Mouse (Mus musculus): ENCODE data around the gene Ntn1. TPM values are rescaled to one million over a fixed set of nuclear protein-coding genes. Genes with fewer than 3 reads are reported as not detected.

The Ntn1 gene
- polyA plus RNA-seq, 1 experiment from 2014 or later = 14.8 TPM

DNA sequence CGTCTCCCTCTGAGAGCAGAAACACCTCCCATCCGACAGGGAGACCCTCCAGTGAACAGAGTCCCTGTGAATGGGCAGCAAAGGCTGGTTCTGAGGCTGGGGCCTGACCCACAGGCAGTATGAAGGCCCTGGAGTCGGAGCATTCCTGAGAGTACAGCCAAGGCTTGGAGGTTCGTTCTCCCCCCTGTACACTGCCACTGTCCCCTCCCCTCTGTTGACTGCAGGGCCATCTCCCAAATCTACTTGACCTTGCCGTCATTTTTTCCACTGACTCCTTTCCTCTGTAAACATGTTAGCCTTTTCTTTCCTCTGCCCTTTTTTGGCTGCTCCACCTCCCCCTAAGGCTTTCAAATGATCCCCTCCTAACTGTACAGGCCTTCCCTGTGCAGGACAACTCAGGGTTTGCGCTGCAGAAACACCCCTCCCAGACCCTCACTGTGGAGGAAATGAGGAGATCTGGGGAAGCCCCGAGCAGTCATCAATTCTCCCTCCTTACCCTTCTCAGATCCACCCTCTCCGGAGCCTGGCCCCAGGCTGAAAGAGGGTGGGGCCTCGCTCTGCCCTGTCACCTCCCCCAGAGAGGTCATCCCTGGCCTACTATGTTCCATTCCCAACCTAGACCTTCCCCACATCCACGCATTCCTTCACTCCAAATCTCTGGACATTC lies 114.3 kb downstream of the Ntn1 start:
- Histone ChIP-seq H3K4me1 (peaks cover 17% of the 10 kb centered on the region), H3K36me3 (no peaks in the 10 kb centered on the region), H3K4me3 (no peak overlapping the region), H3K4me2 (replicated peaks) (no peak overlapping the region), H3K27me3 (0 out of 2 replicates have a peak, but pooled peaks cover 8% of the 10 kb centered on the region), H3K9me3 (no peaks in the 10 kb centered on the region), H3K27ac (no peak overlapping the region), H3K9ac (no peak overlapping the region)
- no peak for ATAC-seq (ENCODE audit: insufficient number of reproducible peaks, insufficient read depth, low FRiP score, low TSS enrichment)
- 46% methylated on average over 10 of the region's 10 CpGs for WGBS

DNA sequence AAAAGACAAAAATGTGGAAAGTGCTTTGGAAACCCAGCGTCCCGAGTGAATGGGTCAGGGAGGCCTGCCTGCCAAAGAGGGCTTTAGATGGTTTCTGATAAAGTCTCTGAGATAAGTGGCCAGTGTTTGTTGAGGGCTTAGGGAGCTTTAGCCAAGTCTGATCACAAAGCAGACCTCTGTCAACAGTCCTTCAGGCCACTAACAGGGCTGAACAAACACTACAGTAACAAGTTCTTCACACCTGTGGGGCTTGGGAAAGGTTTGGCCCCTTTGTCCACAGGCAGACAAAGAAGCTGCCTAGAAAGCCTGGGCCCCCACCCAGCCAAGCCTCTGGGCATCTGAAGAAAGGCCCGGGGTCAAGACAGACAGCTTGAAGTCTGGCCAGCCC lies 114.9 kb downstream of the Ntn1 start:
- 22% methylated on average over 3 of the region's 3 CpGs for WGBS
- H3K27me3 ChIP-seq = 0 out of 2 replicates have a peak, but pooled peaks cover 8% of the 10 kb centered on the region
- H3K4me2 ChIP-seq (replicated peaks) = no peak overlapping the region
- no peaks in the 10 kb centered on the region for H3K9me3 ChIP-seq
- H3K4me3 ChIP-seq = no peak overlapping the region
- H3K27ac ChIP-seq = no peak overlapping the region
- no peak for ATAC-seq (ENCODE audit: insufficient number of reproducible peaks, insufficient read depth, low FRiP score, low TSS enrichment)
- no peaks in the 10 kb centered on the region for H3K36me3 ChIP-seq
- no peak overlapping the region for H3K9ac ChIP-seq
- H3K4me1 ChIP-seq = peaks cover 18% of the 10 kb centered on the region

DNA sequence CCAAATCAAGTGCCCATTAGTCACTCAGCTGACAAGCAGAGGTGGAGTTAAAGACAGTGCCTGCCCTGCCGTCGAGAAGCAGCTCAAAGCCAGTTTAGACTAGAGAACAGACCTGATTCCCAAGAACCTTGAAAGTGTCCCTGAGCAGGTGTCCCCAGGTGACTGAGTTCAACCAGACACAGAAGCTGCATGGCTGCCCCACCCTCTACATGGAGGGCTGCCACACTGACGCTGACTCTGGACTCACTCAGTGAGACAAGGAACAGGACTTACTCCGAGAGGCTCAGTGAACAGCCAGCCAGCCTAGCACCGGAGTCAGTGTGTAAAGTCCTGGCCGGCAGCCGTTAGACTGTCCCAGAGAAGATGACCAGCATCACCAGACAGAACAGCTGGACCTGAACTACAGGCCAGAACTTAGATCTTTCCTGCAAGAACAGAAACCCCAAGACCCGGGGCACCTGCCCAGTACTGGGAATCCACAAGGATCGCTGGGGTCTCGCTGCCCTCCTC lies 120.6 kb downstream of the Ntn1 start:
- Histone ChIP-seq H3K9ac (no peak overlapping the region), H3K27me3 (peaks cover 3% of the 10 kb centered on the region; the same call in 1 of the 2 replicates), H3K4me2 (replicated peaks) (no peak overlapping the region), H3K4me3 (no peak overlapping the region), H3K27ac (no peak overlapping the region), H3K4me1 (peaks cover 21% of the 10 kb centered on the region; the same call in 1 of the 2 replicates), H3K36me3 (no peaks in the 10 kb centered on the region), H3K9me3 (no peaks in the 10 kb centered on the region)
- WGBS = 72% methylated on average over 10 of the region's 10 CpGs
- no peak for ATAC-seq (ENCODE audit: insufficient number of reproducible peaks, insufficient read depth, low FRiP score, low TSS enrichment)

DNA sequence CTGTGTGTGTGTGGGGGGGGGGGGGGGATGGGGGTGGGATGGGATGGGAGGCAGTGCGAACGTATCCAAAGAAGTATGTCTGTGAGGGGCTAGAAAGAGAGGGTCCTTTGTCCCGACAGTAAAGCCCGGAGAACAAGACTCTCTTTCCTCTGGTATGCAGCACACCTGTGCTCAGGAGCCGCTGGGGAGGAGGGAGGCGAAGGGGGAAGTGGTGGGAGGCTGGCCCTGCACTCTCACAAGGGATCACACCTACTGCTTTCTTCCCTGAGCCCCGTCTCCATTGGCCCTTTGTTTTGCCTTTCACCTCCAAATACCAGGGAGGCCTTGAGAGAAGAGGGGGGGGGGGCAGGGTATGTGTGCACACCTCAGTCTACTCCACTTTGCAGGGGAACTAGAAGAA lies 123.7 kb downstream of the Ntn1 start:
- Histone ChIP-seq H3K27me3 (peaks cover 3% of the 10 kb centered on the region; the same call in 1 of the 2 replicates), H3K9me3 (no peaks in the 10 kb centered on the region), H3K4me1 (peaks cover 27% of the 10 kb centered on the region; the same call in 1 of the 2 replicates), H3K4me2 (replicated peaks) (no peak overlapping the region), H3K4me3 (no peak overlapping the region), H3K9ac (no peak overlapping the region), H3K36me3 (no peaks in the 10 kb centered on the region), H3K27ac (no peak overlapping the region)
- no peak for ATAC-seq (ENCODE audit: insufficient number of reproducible peaks, insufficient read depth, low FRiP score, low TSS enrichment)
- 35% methylated on average over 5 of the region's 7 CpGs for WGBS

DNA sequence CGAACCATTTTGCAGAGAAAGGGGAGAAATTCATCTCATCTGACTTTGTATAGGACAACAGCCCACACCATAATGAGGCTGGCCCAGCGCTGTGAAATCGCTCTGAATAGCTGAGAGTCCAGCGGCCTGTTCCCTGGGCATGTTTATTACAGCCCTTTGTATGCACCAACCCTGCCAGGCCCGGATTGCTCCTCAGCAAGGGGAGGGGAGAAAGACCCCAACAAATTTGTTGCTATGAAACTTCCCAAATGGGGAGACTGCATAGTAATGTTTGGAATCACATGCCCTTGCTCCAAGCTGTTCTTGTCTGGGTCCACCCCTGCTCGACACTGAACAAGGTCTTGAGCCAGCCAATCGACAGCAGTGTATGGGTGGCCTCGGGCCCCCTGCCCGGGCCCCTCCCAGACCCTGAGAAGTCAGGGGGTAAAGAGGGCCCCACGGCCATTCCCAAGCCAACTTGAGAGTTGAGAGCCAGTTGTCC lies 126.3 kb downstream of the Ntn1 start:
- Histone ChIP-seq H3K27me3 (peaks cover 3% of the 10 kb centered on the region; the same call in 1 of the 2 replicates), H3K27ac (no peak overlapping the region)
- 65% methylated on average over 10 of the region's 10 CpGs for WGBS

DNA sequence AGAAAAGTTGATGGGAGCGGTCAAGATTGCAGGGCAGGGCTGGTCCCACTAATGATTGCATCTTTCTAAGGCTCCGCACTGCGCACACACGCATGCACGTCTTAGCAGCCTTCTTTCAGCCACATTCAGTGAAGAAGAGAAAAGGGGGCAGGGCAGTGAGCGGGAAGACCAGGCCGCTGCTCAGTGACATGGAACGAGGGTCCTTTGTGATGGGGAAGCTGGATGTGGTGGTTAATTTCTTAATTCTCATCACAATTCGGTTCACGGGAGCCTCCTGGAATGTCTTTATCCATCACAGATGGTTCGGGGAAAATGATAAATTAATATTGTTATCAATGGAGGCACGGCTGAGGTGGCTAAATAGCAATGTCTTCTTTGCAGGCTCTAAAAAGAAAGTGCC lies 126.8 kb downstream of the Ntn1 start:
- Histone ChIP-seq H3K4me1 (0 out of 2 replicates have a peak, but pooled peaks cover 8% of the 10 kb centered on the region), H3K9me3 (no peaks in the 10 kb centered on the region), H3K4me3 (no peak overlapping the region), H3K27ac (no peak overlapping the region), H3K9ac (no peak overlapping the region), H3K27me3 (peaks cover 3% of the 10 kb centered on the region; the same call in 1 of the 2 replicates), H3K4me2 (replicated peaks) (no peak overlapping the region), H3K36me3 (no peaks in the 10 kb centered on the region)
- 80% methylated on average over 12 of the region's 12 CpGs for WGBS
- no peak for ATAC-seq (ENCODE audit: insufficient number of reproducible peaks, insufficient read depth, low FRiP score, low TSS enrichment)

More for the DNA sequence above, 126.3 kb downstream of the Ntn1 start:
- no peak for ATAC-seq (ENCODE audit: insufficient number of reproducible peaks, insufficient read depth, low FRiP score, low TSS enrichment)
- Histone ChIP-seq H3K4me1 (0 out of 2 replicates have a peak, but pooled peaks cover 11% of the 10 kb centered on the region), H3K36me3 (no peaks in the 10 kb centered on the region), H3K9ac (no peak overlapping the region), H3K4me3 (no peak overlapping the region), H3K9me3 (no peaks in the 10 kb centered on the region), H3K4me2 (replicated peaks) (no peak overlapping the region)

DNA sequence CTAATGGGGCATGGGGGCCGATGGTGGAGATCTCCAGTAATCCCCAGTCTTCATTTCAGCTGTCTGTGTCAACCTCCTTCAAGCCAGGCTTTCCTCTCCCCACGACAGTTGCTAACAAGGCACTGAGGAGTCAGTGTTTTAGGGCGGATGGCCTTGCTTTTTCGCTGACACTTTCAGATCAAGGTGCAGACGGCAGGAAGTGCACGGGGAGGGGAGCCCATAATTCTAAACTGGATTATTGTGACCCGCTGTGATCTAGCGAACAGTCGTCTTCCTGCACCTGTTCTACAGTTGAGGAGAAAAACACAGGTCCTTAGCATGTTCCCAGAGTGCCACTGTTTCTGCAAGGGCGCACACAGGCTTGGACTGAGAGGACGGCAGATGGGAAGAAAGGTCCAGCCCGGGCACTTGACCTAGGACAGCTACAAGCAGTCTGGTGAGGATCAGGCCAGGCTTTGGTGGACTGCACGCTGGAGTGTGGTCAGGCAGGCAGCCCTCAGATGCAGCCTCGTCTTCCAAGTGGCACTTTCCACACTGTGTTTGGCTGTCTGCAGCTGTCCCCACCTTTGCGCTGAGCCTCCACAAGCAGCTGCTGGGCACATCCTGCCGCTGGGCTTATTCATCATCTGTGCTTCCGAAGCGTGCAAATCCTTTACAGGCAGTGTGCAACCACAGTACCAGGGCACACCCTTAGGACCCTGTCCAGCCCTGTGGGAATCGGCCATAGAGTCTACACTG lies 129.7 kb downstream of the Ntn1 start:
- Histone ChIP-seq H3K27ac (no peak overlapping the region), H3K9ac (no peak overlapping the region), H3K4me2 (replicated peaks) (no peak overlapping the region), H3K27me3 (no peaks in the 10 kb centered on the region; the same call in 1 of the 2 replicates), H3K36me3 (no peaks in the 10 kb centered on the region), H3K4me3 (no peak overlapping the region), H3K4me1 (0 out of 2 replicates have a peak, but pooled peaks cover 6% of the 10 kb centered on the region), H3K9me3 (no peaks in the 10 kb centered on the region)
- 76% methylated on average over 19 of the region's 19 CpGs for WGBS
- peak; percentile 36; the same call in 1 of the 2 replicates for ATAC-seq (ENCODE audit: insufficient number of reproducible peaks, insufficient read depth, low FRiP score, low TSS enrichment)

DNA sequence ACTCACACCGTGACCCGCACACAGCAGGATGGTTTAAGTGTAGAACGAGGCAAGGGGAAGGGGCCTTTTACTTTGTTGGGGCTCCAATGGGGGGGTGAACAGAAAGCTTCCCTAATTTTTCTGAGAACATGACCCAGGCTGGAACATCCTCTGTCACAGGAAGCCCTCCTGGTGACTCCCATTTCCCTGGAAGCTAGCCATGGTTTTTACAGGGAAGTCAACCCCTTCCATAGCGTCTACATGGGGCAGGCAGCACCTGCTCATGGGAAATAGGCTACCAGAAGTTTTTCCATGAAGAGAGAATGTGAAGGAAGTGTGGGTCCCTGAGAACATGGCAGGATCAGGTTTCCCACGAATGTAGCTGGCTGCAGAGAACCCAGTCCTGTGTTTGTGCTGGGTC lies 136.3 kb downstream of the Ntn1 start:
- no peaks in the 10 kb centered on the region for H3K9me3 ChIP-seq
- H3K36me3 ChIP-seq = no peaks in the 10 kb centered on the region
- no peaks in the 10 kb centered on the region for H3K27me3 ChIP-seq
- no peak for ATAC-seq (ENCODE audit: insufficient number of reproducible peaks, insufficient read depth, low FRiP score, low TSS enrichment)
- 81% methylated on average over 5 of the region's 5 CpGs for WGBS
- peaks cover 3% of the 10 kb centered on the region; the same call in 1 of the 2 replicates for H3K4me1 ChIP-seq
- no peak overlapping the region for H3K4me2 ChIP-seq (replicated peaks)
- H3K27ac ChIP-seq = no peak overlapping the region
- no peak overlapping the region for H3K4me3 ChIP-seq
- H3K9ac ChIP-seq = no peak overlapping the region

DNA sequence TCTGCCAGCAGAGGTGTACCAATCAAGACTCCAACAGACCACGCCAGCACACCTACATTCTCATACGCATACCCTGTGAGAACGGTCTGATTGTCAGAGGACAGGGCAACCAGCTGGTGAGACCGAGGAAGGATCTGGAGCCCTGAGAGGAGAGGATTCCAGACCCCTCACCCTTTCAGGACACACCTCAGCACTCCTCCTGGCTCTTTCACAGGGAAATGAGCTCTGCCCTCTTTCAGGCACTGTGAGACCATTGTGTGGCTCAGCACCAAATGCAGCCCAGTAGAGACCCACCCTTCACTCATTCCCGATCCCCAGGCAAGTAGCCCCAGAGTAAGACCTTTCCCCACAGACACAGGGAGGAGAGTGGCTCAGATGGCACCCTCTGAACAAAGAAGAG lies 137.5 kb downstream of the Ntn1 start:
- no peak overlapping the region for H3K27ac ChIP-seq
- no peak overlapping the region for H3K4me3 ChIP-seq
- H3K4me1 ChIP-seq = peaks cover 3% of the 10 kb centered on the region; the same call in 1 of the 2 replicates
- no peak for ATAC-seq (ENCODE audit: insufficient number of reproducible peaks, insufficient read depth, low FRiP score, low TSS enrichment)
- H3K9me3 ChIP-seq = no peaks in the 10 kb centered on the region
- no peak overlapping the region for H3K9ac ChIP-seq
- H3K27me3 ChIP-seq = no peaks in the 10 kb centered on the region
- no peak overlapping the region for H3K4me2 ChIP-seq (replicated peaks)
- 95% methylated on average over 5 of the region's 5 CpGs for WGBS
- H3K36me3 ChIP-seq = no peaks in the 10 kb centered on the region

DNA sequence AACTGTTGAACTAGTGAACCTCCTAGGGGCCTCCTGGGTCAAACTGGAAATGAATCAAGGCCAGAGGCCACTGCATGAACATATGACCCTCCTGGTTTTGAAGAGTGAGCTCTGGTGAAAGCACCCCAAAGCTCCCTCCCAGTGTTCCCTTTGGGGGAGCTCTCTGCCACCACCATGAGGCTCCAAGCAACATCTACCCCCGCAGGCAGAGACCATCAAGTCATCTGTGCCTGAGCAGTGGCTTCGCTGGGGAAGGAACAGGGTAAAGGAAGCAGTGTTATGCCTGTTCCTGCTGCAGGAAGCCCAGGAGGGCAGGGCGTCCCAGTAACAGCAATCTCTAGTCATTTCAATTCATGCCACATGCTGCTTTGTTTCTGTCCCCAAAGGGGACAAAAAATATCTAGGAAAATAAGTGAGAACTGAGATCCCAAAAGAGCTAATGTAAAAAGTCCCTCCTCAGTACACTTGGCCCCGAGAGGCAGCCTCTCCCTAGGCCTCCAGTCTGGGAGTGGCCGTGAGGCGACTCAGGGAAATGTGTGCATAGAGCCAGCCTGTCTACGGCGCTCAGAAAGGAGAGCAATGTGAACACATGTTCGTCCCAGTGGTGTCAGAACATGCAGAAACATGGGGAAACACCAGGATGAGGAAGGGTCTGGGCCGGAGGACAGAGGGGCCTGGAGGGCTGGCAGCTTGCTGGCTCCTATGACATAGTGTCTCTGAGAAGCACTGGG lies 139.3 kb downstream of the Ntn1 start:
- Histone ChIP-seq H3K9me3 (no peaks in the 10 kb centered on the region), H3K27me3 (no peaks in the 10 kb centered on the region), H3K27ac (no peak overlapping the region), H3K4me3 (no peak overlapping the region), H3K4me1 (peaks cover 3% of the 10 kb centered on the region; the same call in 1 of the 2 replicates), H3K4me2 (replicated peaks) (no peak overlapping the region), H3K9ac (no peak overlapping the region), H3K36me3 (no peaks in the 10 kb centered on the region)
- ATAC-seq (ENCODE audit: insufficient number of reproducible peaks, insufficient read depth, low FRiP score, low TSS enrichment) = no peak
- 69% methylated on average over 10 of the region's 10 CpGs for WGBS

DNA sequence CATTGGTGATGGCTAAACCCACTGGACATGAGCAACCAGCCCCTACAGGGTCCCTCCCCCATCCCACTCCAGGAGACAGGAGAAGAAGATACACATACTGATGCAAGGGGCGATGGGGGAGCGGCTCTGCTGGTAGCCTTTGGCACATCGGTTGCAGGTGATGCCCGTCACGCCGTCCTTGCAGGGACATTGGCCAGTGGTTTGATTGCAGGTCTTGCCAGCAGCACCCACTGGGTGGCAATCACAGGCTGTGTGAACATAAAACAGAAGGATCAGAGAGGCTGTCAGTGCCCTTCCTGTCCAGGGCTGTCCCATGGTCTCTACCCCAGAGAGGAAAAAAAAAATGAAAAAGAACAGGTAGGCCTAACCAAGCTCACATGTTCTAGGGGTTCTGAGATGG lies 140.2 kb downstream of the Ntn1 start:
- H3K27me3 ChIP-seq = no peaks in the 10 kb centered on the region
- H3K4me2 ChIP-seq (replicated peaks) = no peak overlapping the region
- no peaks in the 10 kb centered on the region for H3K36me3 ChIP-seq
- H3K4me3 ChIP-seq = no peak overlapping the region
- 93% methylated on average over 6 of the region's 6 CpGs for WGBS
- H3K9ac ChIP-seq = no peak overlapping the region
- ATAC-seq (ENCODE audit: insufficient number of reproducible peaks, insufficient read depth, low FRiP score, low TSS enrichment) = no peak
- H3K9me3 ChIP-seq = no peaks in the 10 kb centered on the region
- H3K4me1 ChIP-seq = peaks cover 3% of the 10 kb centered on the region; the same call in 1 of the 2 replicates
- H3K27ac ChIP-seq = no peak overlapping the region
